Mouse (Mus musculus) left cerebral cortex, postnatal 4 days (tissue): Measurements from ENCODE around the gene Cdc42ep5. TPM values are rescaled to one million over a fixed set of nuclear protein-coding genes. Genes with fewer than 3 reads are reported as not detected.
"Not testable (repeated sequence)": the region's sequence is repeated elsewhere in the genome, so short reads cannot be mapped to it uniquely, and the experiment has no call there.

Experiments used
- DNase-seq: peaks from one replicate; pipeline ENCODE4 v3.0.0-alpha.2; 2022
- intact Hi-C: fragments of 180-260 bp; cut with DNase I; formaldehyde crosslinking; loops from one replicate; pipeline ENCODE4 v1.15.1; 2025
- total RNA-seq, 2 experiments: library from RNA; stranded (reverse); gene quantifications; 2 replicates each; pipeline ENCODE4 v1.2.3; 2021

Cdc42ep5 gene
- 1 to 10 TPM; 3.0 to 4.0 TPM for total RNA-seq

DNA sequence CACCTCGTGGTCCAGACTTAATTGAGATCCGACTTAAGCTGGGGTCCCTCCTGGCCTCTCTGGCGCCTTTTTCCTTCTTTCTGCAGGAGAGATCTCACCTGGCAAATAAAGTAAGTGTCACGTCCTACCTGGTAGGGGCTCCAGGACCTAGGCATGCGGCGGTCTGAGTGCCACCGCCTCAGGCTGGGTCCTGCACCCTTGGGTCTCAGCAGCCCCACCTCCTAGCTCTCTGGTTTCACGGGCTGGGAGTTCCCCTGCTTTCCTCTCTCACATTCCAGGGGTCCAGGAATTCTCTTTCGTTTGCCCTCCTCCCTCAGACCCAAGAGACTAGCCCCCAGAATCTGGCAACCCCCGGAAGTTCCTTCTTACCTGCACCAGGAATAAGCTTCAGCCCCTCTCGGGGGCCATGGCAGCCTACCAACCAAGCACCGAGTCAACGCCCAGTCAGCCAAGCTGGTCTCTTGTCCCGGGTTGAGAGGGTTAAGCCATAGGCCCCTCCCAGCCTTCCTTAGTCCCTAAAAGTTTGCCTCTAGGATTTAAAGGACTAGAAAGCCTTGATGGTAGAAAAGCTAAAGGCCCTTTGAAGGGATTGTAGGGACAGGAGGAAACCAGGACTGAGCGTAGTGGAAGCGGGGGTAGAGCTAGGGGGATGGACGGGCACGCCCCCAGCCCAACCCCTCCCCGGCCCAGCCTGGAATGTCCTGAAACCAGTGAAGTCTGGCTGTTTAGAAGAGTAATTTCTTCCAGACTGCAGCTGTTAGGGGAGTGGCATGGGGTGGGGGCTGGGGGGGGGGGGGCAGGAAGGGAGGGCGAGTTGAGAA, at the start of gene Cdc42ep5:
Gene Cdc42ep5, minus strand, starts transcription at position 771 of the 821 bp plus-strand sequence.
- intact Hi-C loops = no loop called here
- no peak for DNase-seq

DNA sequence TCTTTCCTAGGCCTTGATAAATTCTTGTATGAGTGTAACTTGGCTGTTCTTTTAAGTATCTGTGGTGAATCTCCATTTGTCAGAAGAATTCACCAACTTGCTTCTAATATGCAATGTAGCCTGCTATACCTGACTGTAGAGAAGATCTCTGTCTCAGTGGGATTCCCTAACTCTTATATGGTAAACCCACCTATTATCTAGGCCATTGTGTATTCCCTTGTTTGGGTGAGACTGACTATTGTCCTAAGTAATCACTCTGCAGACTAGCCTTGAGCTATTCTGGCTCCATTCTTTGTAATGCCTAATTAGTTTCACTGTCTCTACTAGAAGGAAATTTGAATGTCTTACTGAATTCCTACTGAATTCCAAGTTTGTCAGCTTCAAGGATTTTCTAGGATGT, 48.8 kb upstream of the Cdc42ep5 start:
- intact Hi-C loops = not testable (repeated sequence)

DNA sequence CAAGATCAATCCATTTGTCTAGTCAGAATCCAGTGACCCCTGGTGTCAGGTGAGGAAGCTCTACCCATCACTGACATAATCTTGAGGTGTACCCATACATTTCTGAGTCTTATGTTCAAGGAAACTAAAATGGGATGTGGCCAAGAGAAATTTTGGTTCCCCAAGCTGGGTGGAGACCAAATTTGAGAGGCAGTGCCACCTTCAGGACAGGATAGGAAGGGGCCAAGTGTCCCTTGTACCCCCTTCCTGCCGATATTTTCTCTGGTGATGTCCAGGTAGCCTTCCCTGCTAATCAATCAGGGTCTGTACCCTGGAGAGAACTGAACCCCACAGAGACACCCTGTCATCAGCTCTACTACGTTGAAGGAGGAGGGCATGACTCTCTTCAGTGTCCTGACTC, 44.0 kb upstream of the Cdc42ep5 start:
- intact Hi-C loops = loop anchor here (5.0 kb wide), 1 partner anchor 36 kb away; no protein-coding TSS in a partner anchor
- no peak for DNase-seq

More for the DNA sequence above, 48.8 kb upstream of the Cdc42ep5 start:
- DNase-seq = not testable (repeated sequence)

DNA sequence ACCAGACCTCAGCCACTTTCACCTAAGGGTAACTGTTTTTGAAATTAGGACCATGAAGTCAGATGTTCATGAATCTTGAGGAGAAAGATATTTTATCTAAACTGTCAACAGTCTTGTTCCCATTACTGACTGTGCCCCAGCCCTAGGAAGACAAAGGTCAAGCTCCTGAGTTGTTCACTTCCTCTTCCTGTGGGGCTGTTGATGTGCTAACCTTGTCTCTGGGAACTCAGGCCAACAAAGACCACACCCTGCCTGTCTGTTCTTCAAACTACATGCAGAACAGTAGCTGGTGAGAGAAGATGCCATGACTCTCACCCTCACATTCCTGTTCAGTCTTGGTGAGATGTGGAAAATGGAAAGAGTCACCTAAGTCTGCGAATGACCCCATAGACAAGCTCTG, 42.5 kb upstream of the Cdc42ep5 start:
- intact Hi-C loops = loop anchor here (5.0 kb wide), 1 partner anchor 35 kb away; no protein-coding TSS in a partner anchor
- DNase-seq = no peak

DNA sequence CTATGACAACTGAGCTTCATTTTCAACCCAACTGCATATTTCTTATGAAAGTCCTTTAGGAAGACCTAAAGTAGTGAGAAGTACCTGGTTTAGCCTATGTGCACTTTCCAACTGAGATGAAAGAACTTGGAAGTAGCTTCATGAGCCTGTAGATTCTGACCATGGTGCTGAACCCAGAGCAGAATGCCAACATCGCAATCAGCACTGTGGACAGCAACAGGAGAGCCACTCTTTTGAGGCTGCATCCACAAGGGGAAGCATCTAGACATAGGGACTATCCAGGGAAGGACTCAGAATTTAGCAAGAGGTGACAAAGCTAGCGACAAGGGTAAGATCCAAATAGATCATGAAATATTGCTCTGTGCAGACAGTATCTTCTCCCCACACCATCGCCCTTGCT, 13.8 kb upstream of the Cdc42ep5 start:
- no peak for DNase-seq
- intact Hi-C loops = no loop called here

DNA sequence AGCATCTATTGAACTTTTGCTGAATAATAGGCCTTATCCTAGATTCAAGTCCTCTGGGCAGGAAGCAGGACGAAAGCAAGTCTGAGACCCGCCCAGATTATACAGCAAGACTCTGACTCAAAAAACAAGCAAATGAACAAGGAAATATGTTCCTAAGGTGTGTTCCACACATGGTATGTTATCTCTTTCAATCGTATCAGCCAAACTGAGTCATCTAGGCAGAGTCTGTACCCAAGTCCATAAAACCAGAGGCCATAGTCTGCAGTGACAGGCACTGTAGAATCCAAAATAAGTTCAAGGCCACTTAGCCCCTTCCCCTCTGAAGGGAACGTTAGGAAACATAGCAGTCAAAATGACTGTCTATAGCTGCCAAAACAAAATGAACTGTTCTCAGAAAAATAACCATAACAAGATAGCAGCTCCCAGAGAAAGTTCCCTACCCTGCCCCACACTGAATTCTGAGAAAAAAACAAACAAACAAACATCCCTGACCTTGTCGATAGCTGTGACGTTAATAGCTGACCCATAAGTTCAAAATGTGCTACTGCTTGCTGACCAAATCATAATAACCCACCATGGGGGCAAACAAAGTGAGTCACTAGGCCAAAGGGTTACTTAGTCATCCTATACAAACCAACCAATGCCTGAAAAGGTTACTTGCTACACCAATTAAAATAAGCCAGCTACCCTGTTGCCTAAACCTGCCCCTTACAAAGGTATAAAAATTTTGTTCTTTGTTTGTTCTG, 5.7 kb upstream of the Cdc42ep5 start:
- intact Hi-C loops = loop anchor here (5.0 kb wide), 1 partner anchor 37 kb away; no protein-coding TSS in a partner anchor
- no peak for DNase-seq

DNA sequence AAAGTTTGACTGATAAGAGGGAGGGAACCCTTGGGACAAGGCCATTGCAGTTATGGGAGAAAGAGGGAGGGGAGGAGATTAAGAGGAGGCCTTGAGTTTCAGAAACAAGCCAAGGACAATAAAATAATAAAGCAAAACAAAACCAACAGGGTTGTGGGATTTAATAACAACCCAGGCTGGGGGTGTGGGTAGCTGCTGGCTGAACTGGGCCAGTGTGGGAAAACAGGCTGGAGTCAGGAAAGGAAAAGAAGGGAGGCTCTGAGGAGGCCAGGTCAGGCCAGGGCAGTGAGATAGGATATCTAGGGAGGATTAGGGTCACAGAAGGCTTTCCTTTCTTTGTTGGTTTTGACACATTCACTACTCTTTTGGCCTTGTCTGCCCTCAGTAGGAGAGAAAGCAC, 2.4 kb upstream of the Cdc42ep5 start:
- intact Hi-C loops = no loop called here
- no peak for DNase-seq

DNA sequence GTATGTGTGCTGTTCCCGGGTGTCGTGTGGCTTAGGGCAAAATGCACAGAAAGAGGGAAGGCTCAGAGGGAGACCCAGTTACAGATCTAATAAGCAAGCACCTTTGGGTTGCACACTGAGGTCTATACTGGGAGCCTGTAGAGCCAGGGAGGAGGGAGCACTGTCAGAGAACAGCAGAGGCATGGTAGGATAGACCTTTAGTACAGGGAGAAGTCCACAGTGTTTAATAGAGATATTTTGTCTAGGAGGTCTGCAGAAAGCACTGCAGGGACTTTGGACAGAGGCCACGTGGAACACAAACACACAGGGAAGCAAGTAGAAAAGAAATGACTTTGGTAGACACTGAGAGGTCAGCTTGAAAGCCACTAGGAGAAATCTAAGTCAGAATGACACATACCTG, 626 bp upstream of the Cdc42ep5 start:
- intact Hi-C loops = no loop called here
- DNase-seq = no peak

DNA sequence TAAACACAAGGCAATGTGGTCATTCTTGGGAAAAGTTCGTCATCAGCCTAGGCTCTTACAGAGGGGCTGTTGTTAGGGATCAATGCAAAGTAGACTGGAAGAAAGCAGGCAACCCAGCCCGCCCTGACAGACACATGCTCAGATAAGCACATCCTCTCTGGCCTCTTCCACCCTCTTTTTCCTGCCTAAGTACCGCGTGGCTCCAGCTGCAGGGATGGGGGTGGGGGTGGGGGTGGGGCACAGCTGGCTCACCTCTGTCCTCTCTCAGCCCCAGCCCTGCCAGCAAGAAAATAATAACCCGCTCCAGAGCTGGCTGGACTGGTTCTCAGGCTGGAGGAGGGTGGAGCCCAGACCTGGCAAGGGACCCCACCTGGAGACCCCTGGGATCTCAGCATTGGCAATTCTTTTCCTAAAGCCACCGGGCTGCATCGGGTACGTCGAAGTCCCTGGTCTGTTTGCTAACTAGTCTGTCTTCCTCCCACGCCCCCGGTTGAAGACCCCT, 1.0 kb downstream of the Cdc42ep5 start:
- no peak for DNase-seq
- intact Hi-C loops = no loop called here

DNA sequence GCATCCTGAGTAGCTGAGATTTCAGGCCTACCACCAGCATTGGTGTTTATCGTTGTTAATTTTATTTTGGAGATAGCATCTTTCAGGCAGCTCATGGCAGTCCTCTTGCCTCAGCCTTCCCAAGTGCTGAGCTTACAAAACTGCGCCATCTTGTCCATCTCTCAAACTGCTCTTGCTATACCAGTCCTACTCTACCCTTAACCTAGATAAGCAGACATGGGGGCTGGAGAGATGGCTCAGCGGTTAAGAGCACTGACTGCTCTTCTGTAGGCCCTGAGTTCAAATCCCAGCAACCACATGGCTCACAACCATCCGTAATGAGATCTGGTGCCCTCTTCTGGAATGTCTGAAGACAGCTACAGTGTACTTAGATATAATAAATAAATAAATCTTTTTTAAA, 3.1 kb downstream of the Cdc42ep5 start:
- intact Hi-C loops = not testable (repeated sequence)

DNA sequence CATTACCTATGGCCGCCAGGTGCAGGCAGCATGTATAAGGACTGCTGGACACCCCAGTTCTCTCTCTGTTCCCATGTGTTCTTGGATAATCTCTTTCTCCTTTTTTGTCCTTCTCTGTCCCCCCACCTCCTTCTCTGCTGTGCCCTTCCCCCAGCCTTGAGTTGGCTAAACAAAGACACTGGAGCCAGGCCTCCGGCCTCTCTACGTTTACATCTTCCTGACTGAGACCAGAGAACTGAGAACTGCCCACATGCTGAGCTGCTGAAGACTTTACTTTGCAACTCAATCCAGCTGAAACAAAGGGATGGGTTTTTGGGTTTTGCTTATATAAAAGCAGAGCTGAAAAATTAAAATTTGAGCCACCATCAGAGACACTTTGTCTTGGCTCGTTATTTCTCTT, 9.7 kb downstream of the Cdc42ep5 start:
- intact Hi-C loops = no loop called here
- DNase-seq = no peak

More for the DNA sequence above, 3.1 kb downstream of the Cdc42ep5 start:
- not testable (repeated sequence) for DNase-seq

DNA sequence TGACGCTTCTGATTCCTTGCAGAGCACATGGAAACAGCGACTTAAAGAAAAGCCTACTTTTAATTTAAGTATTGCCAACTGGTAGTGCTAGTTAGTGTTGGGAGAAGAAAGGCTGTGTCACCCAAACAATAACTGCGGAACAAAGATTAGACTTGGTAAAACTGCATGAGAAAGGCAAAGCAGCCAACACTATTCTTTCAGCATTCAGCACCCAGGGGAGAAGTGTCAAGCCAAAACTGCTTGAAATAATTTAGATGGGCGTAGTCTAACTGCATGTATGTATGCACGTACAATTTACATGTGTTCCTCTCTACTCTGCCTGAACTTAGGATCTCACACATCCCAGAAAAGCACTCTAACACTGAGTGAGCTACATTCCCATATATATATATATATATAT, 10.3 kb downstream of the Cdc42ep5 start:
- no peak for DNase-seq
- intact Hi-C loops = no loop called here

DNA sequence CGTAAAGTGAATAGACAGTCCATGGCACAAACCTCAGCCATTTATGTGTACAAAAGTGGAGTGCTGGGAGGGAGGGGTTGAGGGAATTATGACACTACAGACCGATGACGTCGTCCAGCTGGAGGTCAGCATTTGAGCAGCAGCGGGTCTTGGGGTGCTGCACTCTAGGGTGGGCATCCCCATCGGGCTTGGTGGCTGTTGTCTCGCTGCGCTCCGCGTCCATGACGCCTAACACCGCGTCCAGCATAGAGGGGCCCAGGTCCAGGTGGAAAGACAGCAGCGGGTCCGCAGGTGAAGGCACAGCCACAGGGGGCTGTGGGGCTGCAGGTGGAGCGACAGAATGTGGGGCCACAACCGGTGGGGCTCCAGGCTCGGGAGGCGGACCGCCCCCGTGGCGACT, 13.4 kb downstream of the Cdc42ep5 start:
- DNase-seq = peak; percentile 20
- intact Hi-C loops = no loop called here

DNA sequence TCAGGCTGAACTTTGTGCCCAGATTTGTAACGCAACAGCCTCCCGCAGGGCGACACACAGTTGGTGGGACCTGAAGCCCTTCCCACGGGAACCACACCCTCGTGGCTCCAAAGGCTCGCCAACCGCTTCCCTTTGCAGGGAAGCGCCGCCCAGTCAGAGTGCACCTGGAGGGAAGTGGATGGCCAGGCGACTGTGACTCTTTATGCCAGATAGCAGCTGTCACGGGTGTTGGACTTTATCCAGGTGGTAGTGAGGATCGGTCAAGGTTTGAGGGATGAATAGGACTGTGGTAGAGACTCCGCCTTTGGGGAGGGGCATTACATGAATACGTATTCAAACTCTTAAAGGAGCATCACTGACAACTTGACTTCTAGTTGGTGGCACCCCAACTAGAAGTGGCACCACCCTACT, 13.8 kb downstream of the Cdc42ep5 start:
- DNase-seq = peak; percentile 48
- intact Hi-C loops = no loop called here

DNA sequence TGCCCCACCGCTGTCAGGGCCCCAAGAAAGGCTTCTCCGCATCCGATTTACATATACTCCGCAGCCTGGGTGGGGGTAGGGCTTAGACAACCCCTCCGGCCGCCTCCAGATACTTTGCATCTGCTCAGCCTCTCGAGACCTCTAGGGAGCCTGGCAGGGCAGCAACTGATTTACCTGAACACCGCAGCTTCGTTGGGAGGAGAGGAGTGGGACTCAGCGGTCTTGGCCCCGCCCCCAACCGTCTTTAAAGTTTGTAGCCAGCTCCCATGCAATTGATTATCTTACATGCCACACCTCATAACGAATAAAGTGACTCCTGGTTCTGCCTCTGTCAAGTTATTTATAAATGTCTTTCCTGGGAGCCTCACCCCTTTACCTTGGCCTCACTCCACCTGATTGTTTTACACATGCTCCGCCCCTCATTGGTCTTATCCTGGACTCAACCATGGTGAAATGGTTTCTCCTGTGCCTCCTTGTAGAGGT, 14.6 kb downstream of the Cdc42ep5 start, which contains the start of gene Leng9:
Gene Leng9, minus strand, starts transcription at position 316 of the 483 bp plus-strand sequence.
- intact Hi-C loops = no loop called here
- DNase-seq = peak; percentile 18

DNA sequence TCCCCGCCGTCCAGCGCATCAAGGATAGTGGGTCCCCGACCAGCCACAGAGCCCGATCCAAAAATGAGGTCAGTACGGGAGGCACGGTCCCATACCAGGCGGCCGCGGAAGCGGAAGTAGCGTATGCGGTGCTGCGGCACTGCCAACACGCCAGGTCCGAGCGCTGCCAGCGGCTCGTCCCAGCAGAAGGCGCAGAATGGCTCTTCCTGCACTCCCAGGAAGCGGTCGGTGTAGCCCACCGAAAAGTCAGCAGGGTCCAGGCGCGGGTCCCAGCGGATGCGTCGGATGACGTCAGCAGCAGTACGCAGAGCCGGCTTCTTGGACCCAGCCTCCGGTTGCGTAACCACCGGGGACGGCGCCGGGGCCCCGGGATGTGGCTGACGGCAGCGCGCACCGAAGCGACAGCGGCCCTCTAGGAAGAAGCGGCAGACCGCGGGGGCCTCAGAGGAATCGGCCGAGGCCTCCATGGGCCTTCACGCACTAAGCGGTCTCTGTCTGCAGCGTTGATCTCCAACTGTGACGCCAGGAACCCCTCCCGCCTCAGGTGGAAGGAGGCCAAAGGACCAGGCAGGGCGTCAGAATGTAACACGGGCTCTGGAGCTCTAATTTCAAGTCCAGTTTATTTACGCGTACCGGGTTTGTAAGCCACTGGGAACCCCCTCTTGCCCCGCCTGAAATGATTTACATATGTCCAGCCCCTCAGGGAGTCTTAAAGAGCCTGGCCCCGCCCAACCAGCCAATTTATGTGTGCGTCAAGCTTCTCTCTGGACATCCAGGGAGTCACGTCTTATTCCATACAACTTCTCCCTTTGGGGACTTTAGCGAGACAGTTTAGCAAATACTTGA, 15.2 kb downstream of the Cdc42ep5 start:
- peak; percentile 76 for DNase-seq
- intact Hi-C loops = loop anchor here (5.0 to 10.0 kb wide), 2 partner anchors 278 to 455 kb away; partner anchors contain the start of genes Mboat7 and Tsen34

DNA sequence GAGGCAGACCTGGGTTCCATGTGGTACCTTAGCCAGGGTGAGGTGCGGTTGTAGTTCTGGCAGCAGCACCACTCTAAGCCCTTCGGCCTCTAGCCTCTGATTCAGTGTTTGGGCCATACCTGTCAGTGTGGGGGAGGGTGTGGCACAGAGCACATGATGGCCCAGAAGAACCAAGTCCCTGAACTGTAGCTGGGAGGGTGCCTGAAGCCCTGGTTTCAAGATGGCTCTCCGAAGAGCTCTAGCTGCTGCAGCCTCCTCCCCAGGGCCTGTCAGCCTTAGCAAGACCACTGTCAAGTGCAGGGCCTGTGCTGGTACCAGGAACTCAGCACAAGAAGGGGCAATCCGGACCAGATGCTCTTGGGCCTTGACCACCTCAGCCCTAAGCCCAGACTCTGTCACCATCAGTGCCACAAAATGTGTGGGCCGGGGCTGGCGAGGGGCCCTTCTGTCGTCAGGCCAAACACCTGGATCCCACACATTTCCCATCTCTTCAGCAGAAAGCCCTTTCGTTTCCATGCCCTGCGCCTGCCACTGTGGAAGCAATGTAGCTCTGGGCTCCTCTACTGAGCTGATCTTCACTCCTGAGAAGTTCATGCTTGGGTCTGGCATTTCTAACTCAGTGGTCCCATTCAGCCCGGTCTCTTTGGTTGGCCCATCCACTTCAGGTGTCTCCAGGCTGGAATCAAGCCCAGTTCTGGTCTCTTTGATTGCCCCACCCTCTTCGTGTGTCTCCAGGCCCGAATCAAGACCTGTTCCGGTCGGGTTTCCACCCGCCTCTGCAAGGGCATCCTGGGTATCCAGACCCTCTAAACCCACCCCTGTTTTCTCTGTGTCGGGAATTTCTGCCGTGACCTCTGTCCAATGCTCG, 16.1 kb downstream of the Cdc42ep5 start:
- no peak for DNase-seq
- intact Hi-C loops = loop anchor here (5.0 to 10.0 kb wide), 2 partner anchors 279 to 454 kb away; partner anchors contain the start of genes Mboat7 and Tsen34

DNA sequence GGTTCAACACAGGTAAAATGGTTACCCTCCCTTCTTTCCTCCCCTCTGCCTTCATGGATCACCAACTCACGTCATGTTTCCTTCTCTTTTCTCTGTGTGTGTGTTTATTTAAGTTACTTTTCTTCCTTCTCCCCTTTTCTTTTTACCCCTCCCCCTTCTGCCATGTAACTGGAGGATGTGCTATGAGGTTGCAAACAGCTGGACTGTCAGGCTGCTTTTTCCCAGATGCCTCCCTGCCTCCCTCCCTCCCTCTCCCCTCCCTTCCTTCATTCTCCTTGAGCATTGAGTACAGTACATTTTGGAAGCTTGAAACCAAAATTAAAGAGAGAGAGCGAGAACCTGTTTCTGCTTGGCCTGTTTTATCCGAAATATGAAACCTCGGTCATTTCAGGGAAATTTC, 16.8 kb downstream of the Cdc42ep5 start:
- DNase-seq = no peak
- intact Hi-C loops = loop anchor here (5.0 to 10.0 kb wide), 2 partner anchors 279 to 453 kb away; partner anchors contain the start of genes Mboat7 and Tsen34

DNA sequence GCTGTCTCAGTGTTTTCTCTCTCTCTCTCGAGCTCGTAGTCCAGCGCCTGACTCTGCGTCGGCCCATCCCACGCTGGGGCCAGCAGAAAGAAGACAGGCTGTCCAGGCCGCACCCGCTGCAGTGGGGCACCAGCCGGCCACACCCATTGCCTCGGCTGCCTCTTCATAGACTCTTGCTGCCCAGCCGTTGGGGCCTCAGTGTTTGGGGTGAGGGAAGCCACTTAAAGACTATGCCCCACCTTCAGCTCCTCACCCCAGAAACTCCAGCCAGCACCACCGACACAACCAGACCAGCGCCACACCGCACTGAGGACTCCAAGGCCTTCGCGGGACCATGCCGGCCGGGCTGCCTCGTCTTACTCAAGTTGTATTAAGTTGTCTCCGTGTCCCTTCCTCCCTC, 17.3 kb downstream of the Cdc42ep5 start:
- intact Hi-C loops = loop anchor here (5.0 to 10.0 kb wide), 2 partner anchors 280 to 453 kb away; partner anchors contain the start of genes Mboat7 and Tsen34
- DNase-seq = no peak
